Mouse (Mus musculus): ENCODE measurements around the gene Dot1l. TPM values are rescaled to one million over a fixed set of nuclear protein-coding genes. Genes with fewer than 3 reads are reported as not detected.
"Not testable (repeated sequence)": the region's sequence is repeated elsewhere in the genome, so short reads cannot be mapped to it uniquely, and the experiment has no call there.

Gene Dot1l
- polyA plus RNA-seq, 1 experiment, result 20.6 TPM

DNA sequence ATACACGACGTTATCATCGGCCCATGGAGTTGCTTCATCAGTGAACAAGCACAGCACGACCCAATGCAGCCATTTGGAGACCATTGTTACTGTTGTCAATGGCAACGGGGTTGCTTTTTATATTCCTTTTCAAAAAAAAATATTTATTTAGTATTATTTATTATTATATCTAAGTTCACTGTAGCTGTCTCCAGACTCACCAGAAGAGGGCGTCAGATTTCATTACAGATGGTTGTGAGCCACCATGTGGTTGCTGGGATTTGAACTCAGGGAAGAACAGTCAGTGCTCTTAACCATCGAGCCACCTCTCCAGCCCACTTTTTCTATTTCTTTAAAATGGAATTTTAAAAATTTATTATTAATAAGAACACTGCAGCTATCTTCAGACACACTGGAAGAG is 59.8 kb downstream of the Dot1l start:
- no peaks in the 10 kb centered on the region for H3K36me3 ChIP-seq (ENCODE audit: control insufficient read depth, insufficient read depth)
- no peak overlapping the region for H3K4me3 ChIP-seq
- no peak overlapping the region for H3ac ChIP-seq (ENCODE audit: control insufficient read depth, insufficient read length)
- H3K27me3 ChIP-seq (ENCODE audit: control insufficient read depth, insufficient read depth, insufficient read length), result no peaks in the 10 kb centered on the region
- TF ChIP-seq MYOG (IDR thresholded peaks at IDR 0.05; ENCODE audit: control insufficient read depth in 1 of 3, insufficient read depth in 1 of 3, insufficient read length in 2 of 3, low read depth in 2 of 3) (no peak), POLR2AphosphoS2 (IDR thresholded peaks at IDR 0.05; ENCODE audit: insufficient read length, low read depth) (no peak), SRF (IDR thresholded peaks at IDR 0.05; ENCODE audit: control insufficient read depth, insufficient read length, low read depth) (no peak), USF1 (IDR thresholded peaks at IDR 0.05; ENCODE audit: low read depth) (no peak), CEBPB (IDR thresholded peaks at IDR 0.05; ENCODE audit: insufficient read depth, poor library complexity, severe bottlenecking) (no peak), REST (IDR thresholded peaks at IDR 0.05; ENCODE audit: insufficient read depth, insufficient read length) (no peak), E2F4 (IDR thresholded peaks at IDR 0.05; ENCODE audit: insufficient read depth) (no peak), TCF3 (IDR thresholded peaks at IDR 0.05; ENCODE audit: insufficient read length, low read depth) (no peak), MAX (IDR thresholded peaks at IDR 0.05; ENCODE audit: low read depth) (no peak), POLR2A (IDR thresholded peaks at IDR 0.05; ENCODE audit: insufficient read length, low read depth) (no peak), TCF12 (IDR thresholded peaks at IDR 0.05; ENCODE audit: insufficient read depth, poor library complexity, severe bottlenecking) (no peak), MYOD1 (IDR thresholded peaks at IDR 0.05; ENCODE audit: control insufficient read depth in 1 of 3, insufficient read length in 2 of 3, low read depth in 2 of 3) (no peak)
- no peaks in the 10 kb centered on the region for H3K79me2 ChIP-seq (ENCODE audit: control insufficient read depth, insufficient read depth)
- H3K4me2 ChIP-seq (ENCODE audit: low read depth), result no peak overlapping the region

DNA sequence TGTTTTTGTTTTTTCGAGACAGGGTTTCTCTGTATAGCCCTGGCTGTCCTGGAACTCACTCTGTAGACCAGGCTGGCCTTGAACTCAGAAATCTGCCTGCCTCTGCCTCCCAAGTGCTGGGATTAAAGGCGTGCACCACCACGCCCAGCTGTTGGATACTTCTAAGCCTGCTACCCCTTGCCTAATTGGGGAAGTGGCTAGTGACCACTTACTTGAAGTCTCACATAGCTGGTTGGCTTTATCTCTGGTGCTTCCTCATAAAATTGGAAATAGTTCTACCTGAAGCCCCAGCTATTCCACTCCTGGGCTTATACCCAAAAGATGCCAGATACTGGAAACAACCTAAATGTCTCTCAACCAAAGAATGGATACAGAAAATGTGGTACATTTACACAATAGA is 61.3 kb downstream of the Dot1l start:
- H3K36me3 ChIP-seq (ENCODE audit: control insufficient read depth, insufficient read depth); H3K79me2 ChIP-seq (ENCODE audit: control insufficient read depth, insufficient read depth); H3K4me3 ChIP-seq; H3K27me3 ChIP-seq (ENCODE audit: control insufficient read depth, insufficient read depth, insufficient read length); H3K4me2 ChIP-seq (ENCODE audit: low read depth); H3ac ChIP-seq (ENCODE audit: control insufficient read depth, insufficient read length): not testable (repeated sequence)

DNA sequence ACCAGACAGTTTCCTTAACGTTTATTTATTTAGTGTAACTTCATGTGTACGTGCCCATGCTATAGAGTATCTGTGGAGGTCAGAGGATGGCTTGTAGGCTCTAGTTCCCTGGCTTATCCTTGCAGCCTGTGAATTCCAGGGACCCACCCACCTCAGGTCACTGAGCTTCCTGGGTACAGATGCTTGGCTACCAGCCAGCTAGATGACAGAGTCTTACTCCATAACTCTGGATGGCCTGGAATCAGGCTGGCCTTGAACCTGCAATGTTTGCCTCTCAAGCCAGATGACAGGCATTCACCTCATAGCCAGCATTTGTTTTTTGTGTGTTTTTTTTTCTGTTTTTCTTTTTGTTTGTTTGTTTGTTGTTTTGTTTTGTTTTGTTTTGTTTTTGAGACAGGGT is 62.2 kb downstream of the Dot1l start:
- TF ChIP-seq USF1 (IDR thresholded peaks at IDR 0.05; ENCODE audit: low read depth), result no peak
- no peak for TF ChIP-seq CEBPB (IDR thresholded peaks at IDR 0.05; ENCODE audit: insufficient read depth, poor library complexity, severe bottlenecking)
- TF ChIP-seq SRF (IDR thresholded peaks at IDR 0.05; ENCODE audit: control insufficient read depth, insufficient read length, low read depth), result no peak
- no peak for TF ChIP-seq REST (IDR thresholded peaks at IDR 0.05; ENCODE audit: insufficient read depth, insufficient read length)
- TF ChIP-seq E2F4 (IDR thresholded peaks at IDR 0.05; ENCODE audit: insufficient read depth), result no peak
- TF ChIP-seq MYOG (IDR thresholded peaks at IDR 0.05; ENCODE audit: control insufficient read depth in 1 of 3, insufficient read depth in 1 of 3, insufficient read length in 2 of 3, low read depth in 2 of 3), result no peak
- H3ac ChIP-seq (ENCODE audit: control insufficient read depth, insufficient read length), result no peak overlapping the region
- no peaks in the 10 kb centered on the region for H3K79me2 ChIP-seq (ENCODE audit: control insufficient read depth, insufficient read depth)
- no peaks in the 10 kb centered on the region for H3K27me3 ChIP-seq (ENCODE audit: control insufficient read depth, insufficient read depth, insufficient read length)
- H3K4me2 ChIP-seq (ENCODE audit: low read depth), result no peak overlapping the region
- no peak overlapping the region for H3K4me3 ChIP-seq
- H3K36me3 ChIP-seq (ENCODE audit: control insufficient read depth, insufficient read depth), result no peaks in the 10 kb centered on the region

DNA sequence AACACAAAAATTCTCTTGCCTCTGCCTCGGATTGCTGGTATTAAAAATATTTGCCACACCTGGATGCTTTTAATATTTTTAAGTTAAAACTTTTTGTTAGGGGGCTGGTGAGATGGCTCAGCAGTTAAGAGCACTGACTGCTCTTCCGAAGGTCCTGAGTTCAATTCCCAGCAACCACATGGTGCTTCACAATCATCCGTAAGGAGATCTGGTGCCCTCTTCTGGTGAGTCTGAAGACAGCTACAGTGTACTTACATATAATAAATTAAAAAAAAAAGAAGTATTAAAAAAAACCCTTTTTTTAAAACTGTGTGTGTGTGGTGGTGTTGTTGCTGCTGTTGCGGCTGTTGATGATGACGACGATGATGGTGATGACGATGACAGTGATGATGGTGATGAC is 62.9 kb downstream of the Dot1l start:
- not testable (repeated sequence) for H3K27me3 ChIP-seq (ENCODE audit: control insufficient read depth, insufficient read depth, insufficient read length); H3K79me2 ChIP-seq (ENCODE audit: control insufficient read depth, insufficient read depth); H3K36me3 ChIP-seq (ENCODE audit: control insufficient read depth, insufficient read depth)

DNA sequence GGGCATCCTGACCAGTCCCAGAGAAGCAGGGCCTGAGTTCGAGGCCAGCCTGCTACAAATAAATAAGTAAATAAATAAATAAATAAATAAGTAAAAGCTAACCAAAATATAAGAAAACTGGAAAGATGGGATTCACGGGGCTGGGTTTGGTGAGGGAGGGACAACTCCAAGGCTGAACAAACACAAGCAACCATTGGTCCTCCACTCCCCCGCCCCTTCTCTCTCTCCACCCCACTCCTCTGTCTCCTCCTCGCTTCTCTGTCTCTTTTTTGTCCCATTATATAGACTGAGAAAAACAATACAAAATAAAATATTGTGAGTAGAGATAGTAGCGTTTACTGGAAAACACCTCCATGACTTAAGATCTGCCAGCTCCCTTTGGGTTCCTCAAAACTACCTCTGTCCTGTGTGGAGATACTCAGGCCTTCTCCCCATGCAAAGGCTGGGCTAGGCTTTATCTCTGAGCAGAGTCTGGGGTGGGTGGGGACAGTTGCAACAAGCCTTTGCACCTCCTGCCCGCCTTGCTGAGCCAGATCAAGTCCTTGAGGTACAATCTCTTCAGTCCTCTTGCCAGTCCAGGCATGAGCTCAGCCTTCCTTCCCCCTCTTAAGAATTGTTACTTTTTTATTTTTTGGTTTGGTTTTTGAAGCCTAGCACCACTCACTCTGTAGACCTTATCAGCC is 63.7 kb downstream of the Dot1l start:
- no peaks in the 10 kb centered on the region for H3K36me3 ChIP-seq (ENCODE audit: control insufficient read depth, insufficient read depth)
- no peak overlapping the region for H3K4me3 ChIP-seq
- H3K27me3 ChIP-seq (ENCODE audit: control insufficient read depth, insufficient read depth, insufficient read length), result no peaks in the 10 kb centered on the region

More for the DNA sequence above, 62.9 kb downstream of the Dot1l start:
- not testable (repeated sequence) for H3ac ChIP-seq (ENCODE audit: control insufficient read depth, insufficient read length); H3K4me2 ChIP-seq (ENCODE audit: low read depth); H3K4me3 ChIP-seq

More for the DNA sequence above, 63.7 kb downstream of the Dot1l start:
- TF ChIP-seq MYOG (IDR thresholded peaks at IDR 0.05; ENCODE audit: control insufficient read depth in 1 of 3, insufficient read depth in 1 of 3, insufficient read length in 2 of 3, low read depth in 2 of 3) (no peak), USF1 (IDR thresholded peaks at IDR 0.05; ENCODE audit: low read depth) (no peak), POLR2AphosphoS2 (IDR thresholded peaks at IDR 0.05; ENCODE audit: insufficient read length, low read depth) (no peak), E2F4 (IDR thresholded peaks at IDR 0.05; ENCODE audit: insufficient read depth) (no peak), MAX (IDR thresholded peaks at IDR 0.05; ENCODE audit: low read depth) (no peak), SRF (IDR thresholded peaks at IDR 0.05; ENCODE audit: control insufficient read depth, insufficient read length, low read depth) (no peak), TCF3 (IDR thresholded peaks at IDR 0.05; ENCODE audit: insufficient read length, low read depth) (no peak), TCF12 (IDR thresholded peaks at IDR 0.05; ENCODE audit: insufficient read depth, poor library complexity, severe bottlenecking) (no peak), CEBPB (IDR thresholded peaks at IDR 0.05; ENCODE audit: insufficient read depth, poor library complexity, severe bottlenecking) (no peak), REST (IDR thresholded peaks at IDR 0.05; ENCODE audit: insufficient read depth, insufficient read length) (no peak), MYOD1 (IDR thresholded peaks at IDR 0.05; ENCODE audit: control insufficient read depth in 1 of 3, insufficient read length in 2 of 3, low read depth in 2 of 3) (no peak)
- Histone ChIP-seq H3ac (ENCODE audit: control insufficient read depth, insufficient read length) (no peak overlapping the region), H3K4me2 (ENCODE audit: low read depth) (no peak overlapping the region), H3K79me2 (ENCODE audit: control insufficient read depth, insufficient read depth) (no peaks in the 10 kb centered on the region)
